Mouse (Mus musculus): ENCODE data around the gene Pfn4. TPM values are rescaled to one million over a fixed set of nuclear protein-coding genes. Genes with fewer than 3 reads are reported as not detected.

The Pfn4 gene
- 5.0 and 5.4 TPM in 2 replicates for polyA plus RNA-seq (2014; fragmentation: Nextera tagmentation; extraction: Ambion mirVana)

- H3K27ac ChIP-seq (replicated peaks; ENCODE audit: low read depth, low read length) = peak within 1 kb of the TSS; percentile 86
- H3K27me3 ChIP-seq (replicated peaks; ENCODE audit: control insufficient read depth, insufficient read depth, low read length) = no peaks in the 10 kb centered on the region
- ATAC-seq (ENCODE audit: low read depth) = peak; percentile 99
- H3K4me2 ChIP-seq (ENCODE audit: low read depth, low read length) = peak within 1 kb of the TSS; percentile 79
- H3K4me3 ChIP-seq (ENCODE audit: low read depth, low read length) = peak within 1 kb of the TSS; percentile 58
- H3K4me1 ChIP-seq (ENCODE audit: control insufficient read depth, insufficient read depth, low read length) = peaks cover 5% of the 10 kb centered on the region; the same call in 1 of the 2 replicates
- H3K36me3 ChIP-seq (ENCODE audit: control insufficient read depth, insufficient read depth, low read length) = no peaks in the 10 kb centered on the region
- WGBS = 3% methylated on average over 50 of the region's 61 CpGs
- peak; percentile 95 for DNase-seq (ENCODE audit: low spot score)
- H3K9me3 ChIP-seq (ENCODE audit: control insufficient read depth, low read length) = no peaks in the 10 kb centered on the region
- H3K9ac ChIP-seq (ENCODE audit: low read depth, low read length) = peak within 1 kb of the TSS; percentile 81
These were observed at the start of gene Pfn4, which contains the start of gene Fam228b for GRCm38 (mm10) chr12:4768492-4769332. Gene Pfn4 (plus strand): TSS chr12:4769022. Gene Fam228b (minus strand): TSS chr12:4769267.

GRCm38 (mm10) chr12:4719066-4719761, 49.6 kb upstream of the Pfn4 start:
- H3K36me3 ChIP-seq (ENCODE audit: control insufficient read depth, insufficient read depth, low read length) = no peaks in the 10 kb centered on the region
- ATAC-seq (ENCODE audit: low read depth) (no peak), DNase-seq (ENCODE audit: low spot score) (no peak)
- 77% methylated on average over 13 of the region's 13 CpGs for WGBS
- H3K4me1 ChIP-seq (ENCODE audit: control insufficient read depth, insufficient read depth, low read length) = no peaks in the 10 kb centered on the region; the same call in 1 of the 2 replicates
- H3K4me2 ChIP-seq (ENCODE audit: low read depth, low read length) = no peak overlapping the region
- H3K4me3 ChIP-seq (ENCODE audit: low read depth, low read length) = no peak overlapping the region
- no peak overlapping the region for H3K9ac ChIP-seq (ENCODE audit: low read depth, low read length)
- no peak overlapping the region for H3K27ac ChIP-seq (replicated peaks; ENCODE audit: low read depth, low read length)
- no peaks in the 10 kb centered on the region for H3K27me3 ChIP-seq (replicated peaks; ENCODE audit: control insufficient read depth, insufficient read depth, low read length)
- no peaks in the 10 kb centered on the region for H3K9me3 ChIP-seq (ENCODE audit: control insufficient read depth, low read length)

- Histone ChIP-seq H3K9me3 (ENCODE audit: control insufficient read depth, low read length) (no peaks in the 10 kb centered on the region), H3K9ac (ENCODE audit: low read depth, low read length) (no peak overlapping the region), H3K27ac (replicated peaks; ENCODE audit: low read depth, low read length) (no peak overlapping the region), H3K4me2 (ENCODE audit: low read depth, low read length) (no peak overlapping the region), H3K4me1 (ENCODE audit: control insufficient read depth, insufficient read depth, low read length) (no peaks in the 10 kb centered on the region; the same call in 1 of the 2 replicates), H3K36me3 (ENCODE audit: control insufficient read depth, insufficient read depth, low read length) (no peaks in the 10 kb centered on the region), H3K4me3 (ENCODE audit: low read depth, low read length) (no peak overlapping the region), H3K27me3 (replicated peaks; ENCODE audit: control insufficient read depth, insufficient read depth, low read length) (no peaks in the 10 kb centered on the region)
- WGBS = 79% methylated on average over 17 of the region's 17 CpGs
- ATAC-seq (ENCODE audit: low read depth) = no peak
- no peak for DNase-seq (ENCODE audit: low spot score)
These were observed 48.8 kb upstream of the Pfn4 start for GRCm38 (mm10) chr12:4719762-4720754.

GRCm38 (mm10) chr12:4729165-4729564, 39.7 kb upstream of the Pfn4 start:
- Histone ChIP-seq H3K27ac (replicated peaks; ENCODE audit: low read depth, low read length) (no peak overlapping the region), H3K9me3 (ENCODE audit: control insufficient read depth, low read length) (no peaks in the 10 kb centered on the region), H3K4me2 (ENCODE audit: low read depth, low read length) (no peak overlapping the region), H3K4me3 (ENCODE audit: low read depth, low read length) (no peak overlapping the region), H3K27me3 (replicated peaks; ENCODE audit: control insufficient read depth, insufficient read depth, low read length) (no peaks in the 10 kb centered on the region), H3K36me3 (ENCODE audit: control insufficient read depth, insufficient read depth, low read length) (no peaks in the 10 kb centered on the region; the same call in 1 of the 2 replicates), H3K9ac (ENCODE audit: low read depth, low read length) (no peak overlapping the region), H3K4me1 (ENCODE audit: control insufficient read depth, insufficient read depth, low read length) (no peaks in the 10 kb centered on the region)
- ATAC-seq (ENCODE audit: low read depth) = no peak
- no peak for DNase-seq (ENCODE audit: low spot score)
- 86% methylated on average over 3 of the region's 3 CpGs for WGBS

- H3K36me3 ChIP-seq (ENCODE audit: control insufficient read depth, insufficient read depth, low read length) = no peaks in the 10 kb centered on the region; the same call in 1 of the 2 replicates
- no peaks in the 10 kb centered on the region for H3K9me3 ChIP-seq (ENCODE audit: control insufficient read depth, low read length)
- ATAC-seq (ENCODE audit: low read depth) (no peak), DNase-seq (ENCODE audit: low spot score) (no peak)
- no peaks in the 10 kb centered on the region for H3K27me3 ChIP-seq (replicated peaks; ENCODE audit: control insufficient read depth, insufficient read depth, low read length)
- no peak overlapping the region for H3K9ac ChIP-seq (ENCODE audit: low read depth, low read length)
- no peak overlapping the region for H3K27ac ChIP-seq (replicated peaks; ENCODE audit: low read depth, low read length)
- H3K4me2 ChIP-seq (ENCODE audit: low read depth, low read length) = no peak overlapping the region
- no peak overlapping the region for H3K4me3 ChIP-seq (ENCODE audit: low read depth, low read length)
- 67% methylated on average over 4 of the region's 4 CpGs for WGBS
- H3K4me1 ChIP-seq (ENCODE audit: control insufficient read depth, insufficient read depth, low read length) = no peaks in the 10 kb centered on the region
These were observed 37.2 kb upstream of the Pfn4 start for GRCm38 (mm10) chr12:4731629-4732028.

- Histone ChIP-seq H3K36me3 (ENCODE audit: control insufficient read depth, insufficient read depth, low read length) (no peaks in the 10 kb centered on the region; the same call in 1 of the 2 replicates), H3K4me2 (ENCODE audit: low read depth, low read length) (no peak overlapping the region), H3K4me3 (ENCODE audit: low read depth, low read length) (no peak overlapping the region), H3K9ac (ENCODE audit: low read depth, low read length) (no peak overlapping the region), H3K27me3 (replicated peaks; ENCODE audit: control insufficient read depth, insufficient read depth, low read length) (no peaks in the 10 kb centered on the region), H3K4me1 (ENCODE audit: control insufficient read depth, insufficient read depth, low read length) (no peaks in the 10 kb centered on the region), H3K9me3 (ENCODE audit: control insufficient read depth, low read length) (no peaks in the 10 kb centered on the region), H3K27ac (replicated peaks; ENCODE audit: low read depth, low read length) (no peak overlapping the region)
- ATAC-seq (ENCODE audit: low read depth) = no peak
- 58% methylated on average over 4 of the region's 4 CpGs for WGBS
- DNase-seq (ENCODE audit: low spot score) = no peak
These were observed 36.5 kb upstream of the Pfn4 start for GRCm38 (mm10) chr12:4732332-4732731.

GRCm38 (mm10) chr12:4738031-4738576, 30.7 kb upstream of the Pfn4 start, which contains the start of gene Fam228a:
Gene Fam228a (minus strand): TSS chr12:4738430.
- H3K4me1 ChIP-seq (ENCODE audit: control insufficient read depth, insufficient read depth, low read length) = no peaks in the 10 kb centered on the region
- DNase-seq (ENCODE audit: low spot score) (no peak), ATAC-seq (ENCODE audit: low read depth) (no peak)
- H3K36me3 ChIP-seq (ENCODE audit: control insufficient read depth, insufficient read depth, low read length) = no peaks in the 10 kb centered on the region
- no peak within 1 kb of the TSS for H3K27ac ChIP-seq (replicated peaks; ENCODE audit: low read depth, low read length)
- no peak within 1 kb of the TSS for H3K4me2 ChIP-seq (ENCODE audit: low read depth, low read length)
- H3K27me3 ChIP-seq (replicated peaks; ENCODE audit: control insufficient read depth, insufficient read depth, low read length) = no peaks in the 10 kb centered on the region
- no peak within 1 kb of the TSS for H3K4me3 ChIP-seq (ENCODE audit: low read depth, low read length)
- 89% methylated on average over 18 of the region's 18 CpGs for WGBS
- H3K9ac ChIP-seq (ENCODE audit: low read depth, low read length) = no peak within 1 kb of the TSS
- no peaks in the 10 kb centered on the region for H3K9me3 ChIP-seq (ENCODE audit: control insufficient read depth, low read length)

- Histone ChIP-seq H3K4me2 (ENCODE audit: low read depth, low read length) (no peak overlapping the region), H3K9ac (ENCODE audit: low read depth, low read length) (no peak overlapping the region), H3K27me3 (replicated peaks; ENCODE audit: control insufficient read depth, insufficient read depth, low read length) (no peaks in the 10 kb centered on the region), H3K4me1 (ENCODE audit: control insufficient read depth, insufficient read depth, low read length) (no peaks in the 10 kb centered on the region), H3K4me3 (ENCODE audit: low read depth, low read length) (no peak overlapping the region), H3K9me3 (ENCODE audit: control insufficient read depth, low read length) (no peaks in the 10 kb centered on the region), H3K27ac (replicated peaks; ENCODE audit: low read depth, low read length) (no peak overlapping the region), H3K36me3 (ENCODE audit: control insufficient read depth, insufficient read depth, low read length) (no peaks in the 10 kb centered on the region)
- ATAC-seq (ENCODE audit: low read depth) = no peak
- DNase-seq (ENCODE audit: low spot score) = no peak
- WGBS = 59% methylated on average over 7 of the region's 7 CpGs
These were observed 28.0 kb upstream of the Pfn4 start for GRCm38 (mm10) chr12:4740823-4741222.

Data from embryonic facial prominence, embryonic 14.5 days (tissue).